12 mouse cellular contexts compared by ENCODE assay signal in genomic region chr11:116738411-116738810, GRCm38 (mm10). TPM values are rescaled to one million over a fixed set of nuclear protein-coding genes. Genes with fewer than 3 reads are reported as not detected.
DNase-seq lines count a peak whose midpoint lies in the region; ATAC-seq lines count a peak whose summit lies in the region.
"Had no signal": no experiment of that assay in that cellular context is flagged by ENCODE, and none has a peak within 500 bp of the region (broad histone marks: within the 10 kb centered on the region; RNA-seq: fewer than 3 reads in every experiment).

No protein-coding gene starts in this region.

- H3K9ac ChIP-seq in kidney, embryonic 14.5 days (ENCODE audit: low read depth, low read length): no peak overlapping the region
- H3K9ac ChIP-seq: limb, embryonic 13.5 days had no signal

- no peak overlapping the region for H3K27ac ChIP-seq in kidney, embryonic 14.5 days (ENCODE audit: low read depth, low read length)
- H3K27ac ChIP-seq in limb, embryonic 10.5 days: no peak overlapping the region
- H3K27ac ChIP-seq: limb, embryonic 13.5 days had no signal

- H3K36me3 ChIP-seq in kidney, embryonic 14.5 days (ENCODE audit: control insufficient read depth, insufficient read depth, low read length): no peaks in the 10 kb centered on the region
- no peaks in the 10 kb centered on the region for H3K36me3 ChIP-seq in limb, embryonic 10.5 days
- H3K36me3 ChIP-seq: limb, embryonic 13.5 days had no signal

- ATAC-seq in kidney, embryonic 14.5 days (ENCODE audit: low FRiP score, low TSS enrichment): no peak
- ATAC-seq: inflammation-experienced regulatory T-cells, adult 6 months; midbrain, embryonic 16.5 days had no signal

- H3K4me3 ChIP-seq in kidney, embryonic 14.5 days (ENCODE audit: low read length): no peak overlapping the region
- H3K4me3 ChIP-seq in limb, embryonic 10.5 days: no peak overlapping the region
- H3K4me3 ChIP-seq: limb, embryonic 13.5 days had no signal

- H3K9me3 ChIP-seq in kidney, embryonic 14.5 days (ENCODE audit: control insufficient read depth, low read length): no peaks in the 10 kb centered on the region
- no peaks in the 10 kb centered on the region for H3K9me3 ChIP-seq in limb, embryonic 10.5 days (replicated peaks)

- no peaks in the 10 kb centered on the region for H3K4me1 ChIP-seq in kidney, embryonic 14.5 days (ENCODE audit: control insufficient read depth, insufficient read depth, low read length)
- no peaks in the 10 kb centered on the region for H3K4me1 ChIP-seq in limb, embryonic 10.5 days
- H3K4me1 ChIP-seq: limb, embryonic 13.5 days had no signal

- DNase-seq in adrenal gland, postnatal 10 days: peak; percentile 17
- no peak for DNase-seq in adrenal gland, adult (ENCODE audit: inconsistent age in 2 of 2, low spot score in 1 of 2)
- peak; percentile 48 for DNase-seq in kidney, adult 9 months
- peak; percentile 78 for DNase-seq in A20 (ENCODE audit: low read depth, low spot score)
- DNase-seq in limb, embryonic 10.5 days (ENCODE audit: low spot score): peak; percentile 50
- no peak for DNase-seq in right cerebral cortex, postnatal 36 days (ENCODE audit: low spot score in 2 of 2)
- no peak for DNase-seq in spleen, adult 12 weeks (ENCODE audit: low spot score)
- DNase-seq: right cerebral cortex, postnatal 14 days had no signal

- 48% methylated on average over 11 of the region's 11 CpGs for WGBS in kidney, embryonic 14.5 days
- 46% methylated on average over 11 of the region's 11 CpGs for WGBS in limb, embryonic 10.5 days

- H3K4me2 ChIP-seq in kidney, embryonic 14.5 days (replicated peaks; ENCODE audit: low read depth, low read length): no peak overlapping the region
- H3K4me2 ChIP-seq: limb, embryonic 13.5 days had no signal

- no peaks in the 10 kb centered on the region for H3K27me3 ChIP-seq in kidney, embryonic 14.5 days (ENCODE audit: control insufficient read depth, insufficient read depth, low read length)
- H3K27me3 ChIP-seq in limb, embryonic 10.5 days (ENCODE audit: low read depth, poor library complexity, severe bottlenecking): no peaks in the 10 kb centered on the region
- H3K27me3 ChIP-seq: limb, embryonic 13.5 days had no signal

RNA-seq across cellular contexts. Expression of gene St6galnac1, which starts 36.9 kb away (rescaled TPM):
- under 1 TPM in 1 of 2 experiments, not detected in 1; 0.15 TPM for total RNA-seq in adrenal gland, postnatal 10 days (2021)
- not detected in 2 replicates for polyA plus RNA-seq in kidney, embryonic 14.5 days (2014; fragmentation: Nextera tagmentation; extraction: Ambion mirVana)
- not detected in 2 replicates for polyA plus RNA-seq in limb, embryonic 10.5 days (2016; fragmentation: Nextera tagmentation; extraction: Ambion mirVana)
- polyA plus RNA-seq: limb, embryonic 13.5 days; midbrain, embryonic 16.5 days had no signal

Comparison
In these comparisons a context has a peak if more than half of its experiments do, and no peak if none do; other contexts are left out.
1. DNase-seq: peak in adrenal gland, postnatal 10 days (single experiment), kidney, adult 9 months (single experiment), A20 (single experiment) and limb, embryonic 10.5 days (single experiment); none in adrenal gland, adult (0 of 2), right cerebral cortex, postnatal 36 days (0 of 2) and spleen, adult 12 weeks (single experiment).